Mouse (Mus musculus): ENCODE data around the gene Traf7. TPM values are rescaled to one million over a fixed set of nuclear protein-coding genes. Genes with fewer than 3 reads are reported as not detected.

Gene Traf7
- total RNA-seq, 1 experiment = 149 TPM

DNA sequence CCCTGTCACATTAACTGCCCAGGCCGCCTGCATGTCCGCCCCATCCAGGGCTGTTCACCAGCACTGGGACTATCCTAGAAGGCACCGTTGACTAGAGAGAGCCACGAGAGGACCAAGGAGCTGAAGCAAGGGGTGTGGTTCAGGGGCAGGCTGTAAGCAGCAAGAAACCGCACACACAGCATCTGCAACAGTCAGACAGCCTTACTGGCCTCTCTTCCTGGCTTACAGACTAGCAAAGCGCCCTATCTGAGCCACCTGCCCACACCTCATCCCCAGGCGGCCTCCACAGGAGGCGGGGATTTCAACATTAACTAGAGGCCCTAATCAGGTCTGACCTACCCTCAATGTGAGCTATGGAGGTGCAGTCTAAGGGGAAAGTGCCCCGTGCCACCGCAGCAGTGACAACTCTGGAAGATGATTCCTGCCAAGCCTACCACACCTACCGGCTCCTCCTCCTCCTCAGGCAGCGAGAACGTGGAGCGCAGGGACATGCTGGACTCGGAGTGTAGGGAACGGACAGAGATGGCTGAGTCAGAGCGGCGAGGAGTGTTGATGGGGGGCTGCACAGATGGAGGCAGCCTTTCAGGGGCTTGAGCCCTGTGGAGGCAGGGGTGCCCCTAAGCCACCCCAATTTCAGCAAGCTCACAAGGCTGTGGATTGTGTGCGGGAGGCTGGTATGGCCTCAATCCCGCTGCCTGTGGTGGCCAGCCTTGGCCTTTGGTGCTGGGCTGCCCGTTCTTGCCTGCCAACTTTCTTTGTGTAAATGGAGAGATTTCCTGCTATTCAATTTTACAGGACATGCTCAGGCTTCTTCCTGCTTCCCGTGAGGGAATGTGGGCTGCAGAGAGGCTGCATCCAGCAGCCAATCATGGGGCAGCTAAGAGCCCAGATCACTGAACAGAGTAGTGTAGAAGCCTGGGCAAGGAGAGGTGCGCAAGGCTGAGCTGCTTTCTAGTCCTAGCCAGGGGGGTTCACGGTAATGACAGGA lies 13.2 kb downstream of the Traf7 start:
- H3K9ac ChIP-seq (ENCODE audit: insufficient read depth, low read depth, low read length, poor library complexity, severe bottlenecking) = peak overlapping the region; percentile 37; the same call in 1 of the 2 replicates
- peaks cover 0 to 13% of the 10 kb centered on the region in 2 experiments; a peak in 2 of 4 replicates for H3K4me1 ChIP-seq (ENCODE audit: control insufficient read depth in 2 of 2, insufficient read depth in 2 of 2, low read length in 2 of 2, poor library complexity in 1 of 2)
- no peak overlapping the region for H3K27ac ChIP-seq (ENCODE audit: insufficient read depth, low read depth, low read length, poor library complexity, severe bottlenecking)
- H3K4me3 ChIP-seq (ENCODE audit: insufficient read depth in 1 of 2, low read depth in 1 of 2, low read length in 2 of 2, poor library complexity in 1 of 2, severe bottlenecking in 1 of 2) = no peak overlapping the region
- peaks cover 69% of the 10 kb centered on the region for H3K36me3 ChIP-seq (ENCODE audit: control insufficient read depth, insufficient read depth, low read length, poor library complexity, severe bottlenecking)
- TF ChIP-seq MAFK (IDR thresholded peaks at IDR 0.05; ENCODE audit: insufficient read depth, low read depth, low read length) (no peak), ZNF384 (IDR thresholded peaks at IDR 0.05; ENCODE audit: low read depth, low read length) (no peak), CHD2 (IDR thresholded peaks at IDR 0.05; ENCODE audit: low read depth, low read length) (no peak), HCFC1 (IDR thresholded peaks at IDR 0.05; ENCODE audit: borderline replicate concordance, insufficient read depth, low read length) (no peak), ZC3H11A (IDR thresholded peaks at IDR 0.05; ENCODE audit: borderline replicate concordance, low read depth, low read length) (no peak)
- H3K9me3 ChIP-seq (ENCODE audit: control insufficient read depth, insufficient read depth, low read depth, low read length) = no peaks in the 10 kb centered on the region
- in situ Hi-C loops (cut with MboI; ENCODE audit: low sequenced_read_pairs in 2 of 2, unreplicated experiment in 2 of 2) = no loop called here
- DNase-seq (ENCODE audit: low read depth, low spot score) = no peak

DNA sequence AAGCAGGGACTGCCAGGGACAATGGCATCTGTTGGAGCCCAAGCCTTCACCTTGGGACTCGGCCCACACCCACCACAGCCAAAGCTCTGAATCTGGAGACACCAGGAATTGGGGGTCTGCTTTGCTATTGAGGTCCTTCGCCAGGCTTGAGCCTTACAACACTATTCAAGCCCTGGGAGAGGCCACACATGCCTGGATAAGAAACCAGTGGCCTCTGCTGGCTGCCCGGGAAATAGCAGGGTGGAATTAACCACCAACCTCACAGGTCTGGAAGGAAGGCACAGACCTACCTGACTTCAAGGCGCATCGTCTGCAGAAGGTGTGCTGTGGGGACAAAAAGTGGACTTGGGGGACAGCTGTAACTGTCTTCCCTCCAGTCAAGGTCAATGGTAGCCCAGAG lies 14.1 kb downstream of the Traf7 start:
- in situ Hi-C loops (cut with MboI; ENCODE audit: low sequenced_read_pairs in 2 of 2, unreplicated experiment in 2 of 2) = no loop called here
- Histone ChIP-seq H3K27ac (ENCODE audit: insufficient read depth, low read depth, low read length, poor library complexity, severe bottlenecking) (no peak overlapping the region; the same call in 1 of the 2 replicates), H3K4me1 (ENCODE audit: control insufficient read depth in 2 of 2, insufficient read depth in 2 of 2, low read length in 2 of 2, poor library complexity in 1 of 2) (peaks cover 0 to 13% of the 10 kb centered on the region in 2 experiments; a peak in 2 of 4 replicates), H3K4me3 (ENCODE audit: insufficient read depth in 1 of 2, low read depth in 1 of 2, low read length in 2 of 2, poor library complexity in 1 of 2, severe bottlenecking in 1 of 2) (no peak overlapping the region), H3K9ac (ENCODE audit: insufficient read depth, low read depth, low read length, poor library complexity, severe bottlenecking) (no peak overlapping the region), H3K9me3 (ENCODE audit: control insufficient read depth, insufficient read depth, low read depth, low read length) (no peaks in the 10 kb centered on the region), H3K36me3 (ENCODE audit: control insufficient read depth, insufficient read depth, low read length, poor library complexity, severe bottlenecking) (peaks cover 76% of the 10 kb centered on the region)
- TF ChIP-seq ZNF384 (IDR thresholded peaks at IDR 0.05; ENCODE audit: low read depth, low read length) (no peak), CHD2 (IDR thresholded peaks at IDR 0.05; ENCODE audit: low read depth, low read length) (no peak), ZC3H11A (IDR thresholded peaks at IDR 0.05; ENCODE audit: borderline replicate concordance, low read depth, low read length) (no peak), HCFC1 (IDR thresholded peaks at IDR 0.05; ENCODE audit: borderline replicate concordance, insufficient read depth, low read length) (no peak), MAFK (IDR thresholded peaks at IDR 0.05; ENCODE audit: insufficient read depth, low read depth, low read length) (no peak)
- no peak for DNase-seq (ENCODE audit: low read depth, low spot score)

DNA sequence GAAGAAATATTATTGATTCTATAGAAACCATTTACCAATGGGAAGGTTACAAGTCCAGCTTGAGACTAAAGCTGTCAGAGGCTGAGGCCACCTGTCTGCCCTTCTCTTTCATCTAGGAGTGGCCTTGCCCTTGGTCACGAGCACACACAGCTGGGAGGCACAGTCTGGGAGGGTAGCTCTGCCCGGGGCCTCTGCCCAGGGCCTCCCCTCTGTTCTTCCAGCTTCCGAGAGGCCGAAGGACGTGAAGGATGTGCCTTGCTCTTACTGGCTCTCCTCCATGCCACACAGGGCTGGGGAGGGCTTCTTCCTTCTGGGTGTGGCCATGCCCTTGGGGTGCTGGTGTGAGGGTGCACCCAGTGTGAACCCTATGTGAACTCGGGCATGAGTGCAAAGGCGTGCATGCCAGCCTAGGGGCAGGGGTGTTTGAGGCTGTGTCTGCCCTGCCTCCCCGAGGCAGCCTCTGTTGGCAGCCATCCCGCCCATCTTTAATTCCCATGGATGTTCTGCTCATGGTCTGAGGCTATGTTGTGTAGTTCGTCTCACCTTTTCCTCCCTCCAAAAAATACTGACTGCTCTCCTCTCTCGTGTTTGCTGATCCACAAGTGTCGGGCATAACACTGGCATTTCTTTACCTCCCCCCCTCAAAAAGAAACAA lies 19.8 kb downstream of the Traf7 start:
- Histone ChIP-seq H3K27ac (ENCODE audit: insufficient read depth, low read depth, low read length, poor library complexity, severe bottlenecking) (no peak overlapping the region), H3K4me1 (ENCODE audit: control insufficient read depth in 2 of 2, insufficient read depth in 2 of 2, low read length in 2 of 2, poor library complexity in 1 of 2) (peaks cover 0 to 10% of the 10 kb centered on the region in 2 experiments; a peak in 2 of 4 replicates), H3K4me3 (ENCODE audit: insufficient read depth in 1 of 2, low read depth in 1 of 2, low read length in 2 of 2, poor library complexity in 1 of 2, severe bottlenecking in 1 of 2) (no peak overlapping the region), H3K36me3 (ENCODE audit: control insufficient read depth, insufficient read depth, low read length, poor library complexity, severe bottlenecking) (peaks cover 46% of the 10 kb centered on the region), H3K9me3 (ENCODE audit: control insufficient read depth, insufficient read depth, low read depth, low read length) (no peaks in the 10 kb centered on the region), H3K9ac (ENCODE audit: insufficient read depth, low read depth, low read length, poor library complexity, severe bottlenecking) (no peak overlapping the region)
- DNase-seq (ENCODE audit: low read depth, low spot score) = no peak
- TF ChIP-seq ZNF384 (IDR thresholded peaks at IDR 0.05; ENCODE audit: low read depth, low read length) (no peak), HCFC1 (IDR thresholded peaks at IDR 0.05; ENCODE audit: borderline replicate concordance, insufficient read depth, low read length) (no peak)
- in situ Hi-C loops (cut with MboI; ENCODE audit: low sequenced_read_pairs in 2 of 2, unreplicated experiment in 2 of 2) = no loop called here

DNA sequence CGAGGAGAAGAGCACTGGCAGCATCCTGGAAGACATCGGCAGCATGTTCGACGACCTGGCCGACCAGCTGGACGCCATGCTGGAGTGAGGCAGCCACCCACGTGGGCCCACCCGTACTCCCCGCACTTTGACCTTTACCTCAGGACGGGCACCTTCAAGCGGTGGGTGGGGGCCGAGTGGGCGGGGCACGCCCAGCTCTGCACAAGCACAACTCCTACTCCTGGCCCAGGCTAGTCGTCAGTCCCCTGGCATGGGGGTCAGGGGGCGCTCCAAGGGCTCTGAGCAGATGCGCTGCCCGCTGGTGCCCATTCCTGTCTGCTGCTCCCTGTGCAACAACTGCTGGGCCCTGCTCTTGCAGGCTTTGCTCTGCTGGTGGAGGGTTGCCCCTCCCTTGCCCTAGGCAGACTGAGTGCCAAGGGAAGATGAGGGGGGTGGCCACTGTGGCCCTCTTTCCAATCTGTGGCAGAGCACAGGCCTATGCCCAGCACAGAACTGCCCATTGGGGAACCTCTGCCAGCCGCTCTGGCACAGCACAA lies 20.5 kb downstream of the Traf7 start:
- H3K27ac ChIP-seq (ENCODE audit: insufficient read depth, low read depth, low read length, poor library complexity, severe bottlenecking) = no peak overlapping the region
- H3K4me1 ChIP-seq (ENCODE audit: control insufficient read depth in 2 of 2, insufficient read depth in 2 of 2, low read length in 2 of 2, poor library complexity in 1 of 2) = peaks cover 0 to 10% of the 10 kb centered on the region in 2 experiments; a peak in 2 of 4 replicates
- TF ChIP-seq ZNF384 (IDR thresholded peaks at IDR 0.05; ENCODE audit: low read depth, low read length) = no peak
- TF ChIP-seq CHD2 (IDR thresholded peaks at IDR 0.05; ENCODE audit: low read depth, low read length) = no peak
- TF ChIP-seq ZC3H11A (IDR thresholded peaks at IDR 0.05; ENCODE audit: borderline replicate concordance, low read depth, low read length) = no peak
- no peak for TF ChIP-seq HCFC1 (IDR thresholded peaks at IDR 0.05; ENCODE audit: borderline replicate concordance, insufficient read depth, low read length)
- TF ChIP-seq MAFK (IDR thresholded peaks at IDR 0.05; ENCODE audit: insufficient read depth, low read depth, low read length) = no peak
- H3K36me3 ChIP-seq (ENCODE audit: control insufficient read depth, insufficient read depth, low read length, poor library complexity, severe bottlenecking) = peaks cover 42% of the 10 kb centered on the region
- no peaks in the 10 kb centered on the region for H3K9me3 ChIP-seq (ENCODE audit: control insufficient read depth, insufficient read depth, low read depth, low read length)
- H3K4me3 ChIP-seq (ENCODE audit: insufficient read depth in 1 of 2, low read depth in 1 of 2, low read length in 2 of 2, poor library complexity in 1 of 2, severe bottlenecking in 1 of 2) = peak overlapping the region; percentile 50 to 55; a peak in 3 of 4 replicates
- H3K9ac ChIP-seq (ENCODE audit: insufficient read depth, low read depth, low read length, poor library complexity, severe bottlenecking) = no peak overlapping the region
- in situ Hi-C loops (cut with MboI; ENCODE audit: low sequenced_read_pairs in 2 of 2, unreplicated experiment in 2 of 2) = no loop called here
- no peak for DNase-seq (ENCODE audit: low read depth, low spot score)
